Mouse (Mus musculus): ENCODE results near the gene Mras.

DNA sequence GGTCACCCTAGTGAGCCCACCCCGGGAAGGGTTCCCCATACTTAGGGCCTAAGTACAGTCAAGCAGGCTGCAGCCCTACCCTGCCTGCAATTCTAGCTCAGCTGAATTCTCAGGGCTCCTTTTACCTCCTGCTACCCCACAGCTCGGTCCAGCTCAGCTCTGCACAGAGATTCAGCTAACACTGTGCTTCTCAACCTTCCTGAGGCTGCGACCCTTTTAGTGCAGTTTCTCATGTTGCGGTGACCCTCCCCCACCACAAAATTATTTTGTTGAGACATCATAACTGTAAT lies 12.7 kb downstream of the Mras start:
- no peak for TF ChIP-seq CTCF (IDR thresholded peaks at IDR 0.05)
- TF ChIP-seq EP300 (IDR thresholded peaks at IDR 0.05): no peak
